Mouse (Mus musculus): ENCODE data around the gene Ccng2.

Gene Ccng2

GRCm38 (mm10) chr5:93264136-93264700 is 2.8 kb upstream of the Ccng2 start:
- DNase-seq, result no peak

- no peak for DNase-seq
These were observed 1.8 kb upstream of the Ccng2 start for GRCm38 (mm10) chr5:93265164-93265800.

- no peak for DNase-seq
These were observed 1.1 kb upstream of the Ccng2 start for GRCm38 (mm10) chr5:93265801-93266580.

GRCm38 (mm10) chr5:93267851-93268606 is 972 bp downstream of the Ccng2 start:
- DNase-seq, result peak; percentile 86

- DNase-seq, result no peak
These were observed 3.0 kb downstream of the Ccng2 start for GRCm38 (mm10) chr5:93270095-93270494.

GRCm38 (mm10) chr5:93270721-93271120 is 3.7 kb downstream of the Ccng2 start:
- no peak for DNase-seq

GRCm38 (mm10) chr5:93282446-93283107 is 15.5 kb downstream of the Ccng2 start:
- no peak for DNase-seq

- no peak for DNase-seq
These were observed 16.1 kb downstream of the Ccng2 start for GRCm38 (mm10) chr5:93283109-93283508.

GRCm38 (mm10) chr5:93288553-93288952 is 21.5 kb downstream of the Ccng2 start:
- DNase-seq, result no peak

GRCm38 (mm10) chr5:93290282-93290681 is 23.2 kb downstream of the Ccng2 start:
- no peak for DNase-seq

GRCm38 (mm10) chr5:93296341-93296746 is 29.3 kb downstream of the Ccng2 start:
- no peak for DNase-seq

GRCm38 (mm10) chr5:93296754-93297153 is 29.7 kb downstream of the Ccng2 start:
- no peak for DNase-seq

GRCm38 (mm10) chr5:93297311-93297710 is 30.3 kb downstream of the Ccng2 start:
- no peak for DNase-seq

GRCm38 (mm10) chr5:93305126-93305830 is 38.2 kb downstream of the Ccng2 start:
- peak; percentile 5 for DNase-seq

- DNase-seq, result no peak
These were observed 41.9 kb downstream of the Ccng2 start for GRCm38 (mm10) chr5:93308909-93309308.

- no peak for DNase-seq
These were observed 56.4 kb downstream of the Ccng2 start for GRCm38 (mm10) chr5:93323320-93324001.
